Mouse (Mus musculus) small intestine, adult 2 months (tissue): ENCODE measurements around the gene Fam53b.

ENCODE experiments used
- CTCF ChIP-seq: fragments of 200-500 bp; IDR thresholded peaks from 2 replicates; pipeline ENCODE4 v1.5.1; 2012; ENCODE audit warnings: low read depth, mild to moderate bottlenecking, control low read depth, inconsistent platforms, low read length, moderate library complexity, mixed read lengths; ENCODE audit not compliant: insufficient replicate concordance, insufficient read length; ENCODE audit errors: extremely low read depth
- POLR2A ChIP-seq: fragments of 200-500 bp; IDR thresholded peaks from 2 replicates; pipeline ENCODE4 v1.6.1; 2012; ENCODE audit warnings: low read depth, mild to moderate bottlenecking, control low read depth, inconsistent platforms, low read length, moderate library complexity

GRCm38 (mm10) chr7:132668604-132669003, 145.1 kb downstream of the Fam53b start:
- TF ChIP-seq CTCF (no peak), POLR2A (no peak)
